Mouse (Mus musculus) thymus, adult 2 months (tissue): ENCODE results near the gene Hace1. TPM values are rescaled to one million over a fixed set of nuclear protein-coding genes. Genes with fewer than 3 reads are reported as not detected.

Source experiments
- DNase-seq: peaks from one replicate; pipeline ENCODE4 v3.0.0; 2021
- H3K27ac ChIP-seq: fragments of 200-500 bp; 2 replicates; pipeline ENCODE4 v1.5.1; 2012; ENCODE audit warnings: low read length, control low read depth; ENCODE audit not compliant: control insufficient read depth, insufficient read depth
- H3K27me3 ChIP-seq: fragments of 200-500 bp; 2 replicates; pipeline ENCODE4 v1.6.1; 2012; ENCODE audit warnings: mild to moderate bottlenecking, low read length, moderate library complexity, mixed read lengths; ENCODE audit not compliant: control insufficient read depth, insufficient read depth
- H3K36me3 ChIP-seq: fragments of 200-500 bp; 2 replicates; pipeline ENCODE4 v1.6.1; 2012; ENCODE audit warnings: mild to moderate bottlenecking, low read length, moderate library complexity; ENCODE audit not compliant: control insufficient read depth, insufficient read depth
- H3K4me1 ChIP-seq: fragments of 200-500 bp; replicated peaks from 2 replicates; pipeline ENCODE4 v1.6.1; 2012; ENCODE audit warnings: low read length; ENCODE audit not compliant: control insufficient read depth, insufficient read depth
- H3K4me3 ChIP-seq: fragments of 200-500 bp; 2 replicates; pipeline ENCODE4 v1.5.1; 2012; ENCODE audit warnings: mild to moderate bottlenecking, low read length, control low read depth, moderate library complexity; ENCODE audit not compliant: control insufficient read depth, insufficient read depth
- CTCF ChIP-seq: fragments of 200-500 bp; IDR thresholded peaks from 2 replicates; pipeline ENCODE4 v1.5.1; 2012; ENCODE audit warnings: mild to moderate bottlenecking, control low read depth, low read length, moderate library complexity, borderline replicate concordance; ENCODE audit not compliant: control insufficient read depth, poor library complexity, insufficient read depth; ENCODE audit errors: extremely low read depth
- POLR2A ChIP-seq: fragments of 200-500 bp; IDR thresholded peaks from 2 replicates; pipeline ENCODE4 v1.6.1; 2012; ENCODE audit warnings: mild to moderate bottlenecking, low read length, control low read depth, moderate library complexity; ENCODE audit not compliant: control insufficient read depth, poor library complexity, insufficient read depth; ENCODE audit errors: extremely low read depth
- WGBS: fragments of 180-500 bp; shearing (Covaris S2); methylation state at CpG from one replicate; pipeline ENCODE4 v1.1.7; 2018; 5-methylcytosine and 5-hydroxymethylcytosine counted together
- polyA plus RNA-seq: library from polyadenylated mRNA; depleted of rRNA; stranded (reverse); fragments of >200 nt; gene quantifications from 2 replicates; pipeline ENCODE4 v1.2.3, GENCODE M21; 2012

Hace1 gene
- polyA plus RNA-seq, 1 experiment = 15.5 TPM

DNA sequence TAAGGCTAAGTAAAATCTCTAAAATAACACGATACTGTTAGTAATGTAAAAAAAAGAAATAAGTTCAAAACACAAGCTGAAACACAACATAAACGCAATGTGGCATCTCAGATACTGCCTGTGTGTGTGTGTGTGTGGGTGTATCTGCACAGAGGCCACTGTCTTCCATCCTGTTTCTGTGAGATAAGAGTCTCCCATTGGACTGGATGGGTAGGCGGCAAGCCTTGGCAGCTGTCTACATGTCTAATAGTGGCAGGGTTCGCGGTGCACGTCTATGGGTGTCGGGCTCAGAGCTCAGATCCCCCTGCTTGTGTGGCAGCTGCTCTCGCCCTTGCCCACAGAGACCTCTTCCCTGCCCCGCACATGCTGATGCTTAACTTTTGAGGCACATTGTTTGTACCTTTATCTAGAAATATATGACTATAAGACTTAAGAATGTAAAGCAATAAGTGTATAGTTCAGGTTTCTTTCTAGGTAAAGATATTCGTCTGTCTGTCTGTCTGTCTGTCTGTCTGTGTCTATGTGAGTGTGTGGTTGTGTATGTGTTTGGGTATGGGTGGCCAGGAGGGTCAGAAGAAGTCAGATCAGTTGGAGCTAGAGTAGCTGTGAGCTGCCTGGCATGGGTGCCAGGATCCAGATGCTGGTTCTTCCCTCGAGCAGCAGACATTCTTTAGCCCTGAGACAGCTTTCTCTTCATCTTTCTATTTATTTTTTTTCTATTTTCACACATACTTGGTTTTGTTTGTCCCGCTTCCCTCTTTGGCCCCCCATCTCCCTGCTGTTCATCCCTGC, 6.9 kb downstream of the Hace1 start:
- Histone ChIP-seq H3K27ac (no peak overlapping the region), H3K4me1 (no peaks in the 10 kb centered on the region), H3K4me3 (no peak overlapping the region), H3K27me3 (no peaks in the 10 kb centered on the region), H3K36me3 (no peaks in the 10 kb centered on the region)
- 93% methylated on average over 12 of the region's 12 CpGs for WGBS
- TF ChIP-seq CTCF = no peak
- no peak for TF ChIP-seq POLR2A
- no peak for DNase-seq

GRCm38 (mm10) chr10:45605853-45606252, 28.2 kb downstream of the Hace1 start:
- DNase-seq = no peak
- Histone ChIP-seq H3K27me3 (no peaks in the 10 kb centered on the region), H3K4me1 (no peaks in the 10 kb centered on the region), H3K4me3 (no peak overlapping the region), H3K36me3 (no peaks in the 10 kb centered on the region), H3K27ac (no peak overlapping the region)
- no peak for TF ChIP-seq POLR2A
- no peak for TF ChIP-seq CTCF
- WGBS = 97% methylated on average over 3 of the region's 3 CpGs

GRCm38 (mm10) chr10:45610727-45611126, 33.1 kb downstream of the Hace1 start:
- DNase-seq = no peak
- TF ChIP-seq CTCF (no peak), POLR2A (no peak)
- Histone ChIP-seq H3K36me3 (no peaks in the 10 kb centered on the region), H3K4me1 (no peaks in the 10 kb centered on the region), H3K27ac (no peak overlapping the region), H3K4me3 (no peak overlapping the region), H3K27me3 (no peaks in the 10 kb centered on the region)
- 94% methylated on average over 1 of the region's 1 CpGs for WGBS

GRCm38 (mm10) chr10:45616012-45616411, 38.4 kb downstream of the Hace1 start:
- no peaks in the 10 kb centered on the region for H3K4me1 ChIP-seq
- H3K4me3 ChIP-seq = no peak overlapping the region
- H3K27ac ChIP-seq = no peak overlapping the region
- no peak for DNase-seq
- WGBS = 99% methylated on average over 5 of the region's 5 CpGs
- no peaks in the 10 kb centered on the region for H3K27me3 ChIP-seq
- TF ChIP-seq CTCF (no peak), POLR2A (no peak)
- no peaks in the 10 kb centered on the region for H3K36me3 ChIP-seq

- Histone ChIP-seq H3K27me3 (no peaks in the 10 kb centered on the region), H3K27ac (no peak overlapping the region), H3K4me1 (no peaks in the 10 kb centered on the region), H3K4me3 (no peak overlapping the region), H3K36me3 (no peaks in the 10 kb centered on the region)
- whole genome bisulfite sequencing = 48% methylated on average over 3 of the region's 3 CpGs
- no peak for TF ChIP-seq CTCF
- TF ChIP-seq POLR2A = no peak
- DNase-seq = no peak
Observed at GRCm38 (mm10) chr10:45619039-45619438, 41.4 kb downstream of the Hace1 start.

- TF ChIP-seq CTCF (no peak), POLR2A (no peak)
- 99% methylated on average over 3 of the region's 3 CpGs for WGBS
- H3K4me1 ChIP-seq = no peaks in the 10 kb centered on the region
- H3K4me3 ChIP-seq = no peak overlapping the region
- H3K27me3 ChIP-seq = no peaks in the 10 kb centered on the region
- no peaks in the 10 kb centered on the region for H3K36me3 ChIP-seq
- no peak overlapping the region for H3K27ac ChIP-seq
- DNase-seq = no peak
Observed at GRCm38 (mm10) chr10:45631995-45632394, 54.4 kb downstream of the Hace1 start.

GRCm38 (mm10) chr10:45632641-45633040, 55.0 kb downstream of the Hace1 start:
- Histone ChIP-seq H3K27ac (no peak overlapping the region), H3K27me3 (no peaks in the 10 kb centered on the region), H3K4me1 (no peaks in the 10 kb centered on the region), H3K36me3 (no peaks in the 10 kb centered on the region), H3K4me3 (no peak overlapping the region)
- TF ChIP-seq CTCF (no peak), POLR2A (no peak)
- DNase-seq = no peak
- 98% methylated on average over 10 of the region's 10 CpGs for WGBS
